Mouse (Mus musculus): ENCODE results near the gene Cacng2. TPM values are rescaled to one million over a fixed set of nuclear protein-coding genes. Genes with fewer than 3 reads are reported as not detected.
A peak's percentile ranks its signal among the peaks of the same experiment; 100 is the strongest.

The Cacng2 gene
- polyA plus RNA-seq, 1 experiment from 2014 or later = 12.7 TPM

- no peak overlapping the region for H3K27ac ChIP-seq (replicated peaks; ENCODE audit: low read depth, low read length)
- WGBS = 96% methylated on average over 5 of the region's 5 CpGs
- peaks cover 93% of the 10 kb centered on the region for H3K36me3 ChIP-seq (ENCODE audit: control insufficient read depth, insufficient read depth, low read length)
- DNase-seq (no peak), ATAC-seq (ENCODE audit: low FRiP score, low TSS enrichment) (no peak)
- H3K27me3 ChIP-seq (ENCODE audit: control insufficient read depth, insufficient read depth, low read length) = no peaks in the 10 kb centered on the region
- H3K9me3 ChIP-seq (ENCODE audit: control insufficient read depth, low read length) = no peaks in the 10 kb centered on the region
- no peak overlapping the region for H3K9ac ChIP-seq (replicated peaks; ENCODE audit: low read length)
- H3K4me2 ChIP-seq (ENCODE audit: low read length) = no peak overlapping the region
- H3K4me1 ChIP-seq (ENCODE audit: control insufficient read depth, insufficient read depth, low read length) = no peaks in the 10 kb centered on the region
- no peak overlapping the region for H3K4me3 ChIP-seq (replicated peaks; ENCODE audit: low read depth, low read length)
Measured at GRCm38 (mm10) chr15:77962447-77962846, 157.4 kb downstream of the Cacng2 start.

GRCm38 (mm10) chr15:77960693-77961092 is 159.1 kb downstream of the Cacng2 start:
- no peak overlapping the region for H3K9ac ChIP-seq (replicated peaks; ENCODE audit: low read length)
- H3K4me1 ChIP-seq (ENCODE audit: control insufficient read depth, insufficient read depth, low read length) = peaks cover 11% of the 10 kb centered on the region
- ATAC-seq (ENCODE audit: low FRiP score, low TSS enrichment) (no peak), DNase-seq (no peak)
- 92% methylated on average over 6 of the region's 6 CpGs for WGBS
- H3K4me2 ChIP-seq (ENCODE audit: low read length) = no peak overlapping the region
- no peak overlapping the region for H3K27ac ChIP-seq (replicated peaks; ENCODE audit: low read depth, low read length)
- no peaks in the 10 kb centered on the region for H3K27me3 ChIP-seq (ENCODE audit: control insufficient read depth, insufficient read depth, low read length)
- H3K9me3 ChIP-seq (ENCODE audit: control insufficient read depth, low read length) = no peaks in the 10 kb centered on the region
- H3K36me3 ChIP-seq (ENCODE audit: control insufficient read depth, insufficient read depth, low read length) = peaks cover 76% of the 10 kb centered on the region
- no peak overlapping the region for H3K4me3 ChIP-seq (replicated peaks; ENCODE audit: low read depth, low read length)

- DNase-seq = no peak
- Histone ChIP-seq H3K4me3 (replicated peaks; ENCODE audit: low read depth, low read length) (no peak overlapping the region), H3K27ac (replicated peaks; ENCODE audit: low read depth, low read length) (no peak overlapping the region), H3K4me2 (ENCODE audit: low read length) (no peak overlapping the region), H3K4me1 (ENCODE audit: control insufficient read depth, insufficient read depth, low read length) (peaks cover 24% of the 10 kb centered on the region), H3K9ac (replicated peaks; ENCODE audit: low read length) (no peak overlapping the region), H3K27me3 (ENCODE audit: control insufficient read depth, insufficient read depth, low read length) (no peaks in the 10 kb centered on the region), H3K9me3 (ENCODE audit: control insufficient read depth, low read length) (no peaks in the 10 kb centered on the region), H3K36me3 (ENCODE audit: control insufficient read depth, insufficient read depth, low read length) (peaks cover 51% of the 10 kb centered on the region)
- no peak for ATAC-seq (ENCODE audit: low FRiP score, low TSS enrichment)
- WGBS = 61% methylated on average over 3 of the region's 3 CpGs
Measured at GRCm38 (mm10) chr15:77958071-77958470, 161.8 kb downstream of the Cacng2 start.

GRCm38 (mm10) chr15:77957625-77958024 is 162.2 kb downstream of the Cacng2 start:
- 51% methylated on average over 5 of the region's 5 CpGs for WGBS
- no peaks in the 10 kb centered on the region for H3K27me3 ChIP-seq (ENCODE audit: control insufficient read depth, insufficient read depth, low read length)
- H3K36me3 ChIP-seq (ENCODE audit: control insufficient read depth, insufficient read depth, low read length) = peaks cover 51% of the 10 kb centered on the region
- no peak overlapping the region; the same call in 1 of the 2 replicates for H3K9ac ChIP-seq (replicated peaks; ENCODE audit: low read length)
- DNase-seq (no peak), ATAC-seq (ENCODE audit: low FRiP score, low TSS enrichment) (no peak)
- no peak overlapping the region for H3K27ac ChIP-seq (replicated peaks; ENCODE audit: low read depth, low read length)
- H3K4me2 ChIP-seq (ENCODE audit: low read length) = no peak overlapping the region
- peaks cover 24% of the 10 kb centered on the region for H3K4me1 ChIP-seq (ENCODE audit: control insufficient read depth, insufficient read depth, low read length)
- H3K4me3 ChIP-seq (replicated peaks; ENCODE audit: low read depth, low read length) = no peak overlapping the region
- no peaks in the 10 kb centered on the region for H3K9me3 ChIP-seq (ENCODE audit: control insufficient read depth, low read length)

- peak within 1 kb of the TSS; percentile 52 for H3K4me3 ChIP-seq (replicated peaks; ENCODE audit: low read depth, low read length)
- peak within 1 kb of the TSS; percentile 76 for H3K27ac ChIP-seq (replicated peaks; ENCODE audit: low read depth, low read length)
- ATAC-seq (ENCODE audit: low FRiP score, low TSS enrichment) (peak; percentile 95), DNase-seq (peak; percentile 95)
- H3K36me3 ChIP-seq (ENCODE audit: control insufficient read depth, insufficient read depth, low read length) = peaks cover 48% of the 10 kb centered on the region
- H3K9me3 ChIP-seq (ENCODE audit: control insufficient read depth, low read length) = no peaks in the 10 kb centered on the region
- peak within 1 kb of the TSS; percentile 78 for H3K4me2 ChIP-seq (ENCODE audit: low read length)
- H3K4me1 ChIP-seq (ENCODE audit: control insufficient read depth, insufficient read depth, low read length) = peaks cover 24% of the 10 kb centered on the region
- peak within 1 kb of the TSS; percentile 62 for H3K9ac ChIP-seq (replicated peaks; ENCODE audit: low read length)
- H3K27me3 ChIP-seq (ENCODE audit: control insufficient read depth, insufficient read depth, low read length) = no peaks in the 10 kb centered on the region
- WGBS = under 1% methylated on average over 39 of the region's 39 CpGs
Measured at GRCm38 (mm10) chr15:77956404-77956901, 163.4 kb downstream of the Cacng2 start, which contains the start of gene Foxred2. Gene Foxred2 (minus strand): TSS chr15:77956722.

- Histone ChIP-seq H3K9ac (replicated peaks; ENCODE audit: low read length) (peak overlapping the region; percentile 62), H3K27ac (replicated peaks; ENCODE audit: low read depth, low read length) (peak overlapping the region; percentile 76), H3K4me2 (ENCODE audit: low read length) (peak overlapping the region; percentile 78), H3K36me3 (ENCODE audit: control insufficient read depth, insufficient read depth, low read length) (peaks cover 48% of the 10 kb centered on the region), H3K27me3 (ENCODE audit: control insufficient read depth, insufficient read depth, low read length) (no peaks in the 10 kb centered on the region), H3K4me1 (ENCODE audit: control insufficient read depth, insufficient read depth, low read length) (peaks cover 24% of the 10 kb centered on the region), H3K9me3 (ENCODE audit: control insufficient read depth, low read length) (no peaks in the 10 kb centered on the region), H3K4me3 (replicated peaks; ENCODE audit: low read depth, low read length) (peak overlapping the region; percentile 52)
- DNase-seq (peak; percentile 64), ATAC-seq (ENCODE audit: low FRiP score, low TSS enrichment) (peak; percentile 51)
- 9% methylated on average over 52 of the region's 52 CpGs for WGBS
Measured at GRCm38 (mm10) chr15:77955440-77956403, 164.1 kb downstream of the Cacng2 start.

- Histone ChIP-seq H3K9me3 (ENCODE audit: control insufficient read depth, low read length) (no peaks in the 10 kb centered on the region), H3K36me3 (ENCODE audit: control insufficient read depth, insufficient read depth, low read length) (peaks cover 48% of the 10 kb centered on the region), H3K9ac (replicated peaks; ENCODE audit: low read length) (no peak overlapping the region), H3K4me3 (replicated peaks; ENCODE audit: low read depth, low read length) (no peak overlapping the region), H3K4me2 (ENCODE audit: low read length) (peak overlapping the region; percentile 24), H3K27me3 (ENCODE audit: control insufficient read depth, insufficient read depth, low read length) (no peaks in the 10 kb centered on the region), H3K4me1 (ENCODE audit: control insufficient read depth, insufficient read depth, low read length) (peaks cover 24% of the 10 kb centered on the region), H3K27ac (replicated peaks; ENCODE audit: low read depth, low read length) (no peak overlapping the region)
- no peak for ATAC-seq (ENCODE audit: low FRiP score, low TSS enrichment)
- no peak for DNase-seq
- WGBS = 94% methylated on average over 2 of the region's 2 CpGs
Measured at GRCm38 (mm10) chr15:77954362-77954761, 165.5 kb downstream of the Cacng2 start.

GRCm38 (mm10) chr15:77952921-77953320 is 166.9 kb downstream of the Cacng2 start:
- no peak overlapping the region for H3K4me3 ChIP-seq (replicated peaks; ENCODE audit: low read depth, low read length)
- ATAC-seq (ENCODE audit: low FRiP score, low TSS enrichment) (no peak), DNase-seq (no peak)

More at GRCm38 (mm10) chr15:77952921-77953320, 166.9 kb downstream of the Cacng2 start:
- peaks cover 24% of the 10 kb centered on the region for H3K4me1 ChIP-seq (ENCODE audit: control insufficient read depth, insufficient read depth, low read length)
- H3K36me3 ChIP-seq (ENCODE audit: control insufficient read depth, insufficient read depth, low read length) = peaks cover 46% of the 10 kb centered on the region
- no peaks in the 10 kb centered on the region for H3K9me3 ChIP-seq (ENCODE audit: control insufficient read depth, low read length)
- no peaks in the 10 kb centered on the region for H3K27me3 ChIP-seq (ENCODE audit: control insufficient read depth, insufficient read depth, low read length)
- no peak overlapping the region for H3K4me2 ChIP-seq (ENCODE audit: low read length)
- H3K9ac ChIP-seq (replicated peaks; ENCODE audit: low read length) = no peak overlapping the region
- WGBS = 93% methylated on average over 3 of the region's 3 CpGs
- no peak overlapping the region for H3K27ac ChIP-seq (replicated peaks; ENCODE audit: low read depth, low read length)

Measured in midbrain, embryonic 14.5 days (tissue).